Mouse (Mus musculus): ENCODE data around the gene S100a10. TPM values are rescaled to one million over a fixed set of nuclear protein-coding genes. Genes with fewer than 3 reads are reported as not detected.
A peak's percentile ranks its signal among the peaks of the same experiment; 100 is the strongest.

Gene S100a10
- polyA plus RNA-seq, 1 experiment, result 121 TPM

GRCm38 (mm10) chr3:93589629-93590028 lies 34.7 kb downstream of the S100a10 start:
- H3K27ac ChIP-seq (ENCODE audit: control insufficient read depth, insufficient read depth, low read length), result no peak overlapping the region
- TF ChIP-seq POLR2A (IDR thresholded peaks at IDR 0.05; ENCODE audit: control insufficient read depth, extremely low read depth, insufficient read depth, low read length, poor library complexity) (no peak), CTCF (IDR thresholded peaks at IDR 0.05; ENCODE audit: borderline replicate concordance, control insufficient read depth, extremely low read depth, insufficient read depth, low read length, poor library complexity) (no peak)
- 95% methylated on average over 5 of the region's 5 CpGs for WGBS

GRCm38 (mm10) chr3:93590256-93590655 lies 35.4 kb downstream of the S100a10 start:
- Histone ChIP-seq H3K36me3 (ENCODE audit: control insufficient read depth, insufficient read depth, low read length) (no peaks in the 10 kb centered on the region), H3K4me1 (replicated peaks; ENCODE audit: control insufficient read depth, insufficient read depth, low read length) (no peaks in the 10 kb centered on the region), H3K4me3 (ENCODE audit: control insufficient read depth, insufficient read depth, low read length) (no peak overlapping the region), H3K27ac (ENCODE audit: control insufficient read depth, insufficient read depth, low read length) (no peak overlapping the region), H3K27me3 (ENCODE audit: control insufficient read depth, insufficient read depth, low read length) (no peaks in the 10 kb centered on the region)
- no peak for DNase-seq
- WGBS, result 87% methylated on average over 1 of the region's 1 CpGs
- no peak for TF ChIP-seq CTCF (IDR thresholded peaks at IDR 0.05; ENCODE audit: borderline replicate concordance, control insufficient read depth, extremely low read depth, insufficient read depth, low read length, poor library complexity)
- no peak for TF ChIP-seq POLR2A (IDR thresholded peaks at IDR 0.05; ENCODE audit: control insufficient read depth, extremely low read depth, insufficient read depth, low read length, poor library complexity)

More at GRCm38 (mm10) chr3:93589629-93590028, 34.7 kb downstream of the S100a10 start:
- Histone ChIP-seq H3K4me3 (ENCODE audit: control insufficient read depth, insufficient read depth, low read length) (no peak overlapping the region), H3K4me1 (replicated peaks; ENCODE audit: control insufficient read depth, insufficient read depth, low read length) (no peaks in the 10 kb centered on the region), H3K36me3 (ENCODE audit: control insufficient read depth, insufficient read depth, low read length) (no peaks in the 10 kb centered on the region), H3K27me3 (ENCODE audit: control insufficient read depth, insufficient read depth, low read length) (no peaks in the 10 kb centered on the region)
- no peak for DNase-seq

GRCm38 (mm10) chr3:93592100-93592499 lies 37.2 kb downstream of the S100a10 start:
- no peak for DNase-seq
- Histone ChIP-seq H3K4me3 (ENCODE audit: control insufficient read depth, insufficient read depth, low read length) (no peak overlapping the region), H3K4me1 (replicated peaks; ENCODE audit: control insufficient read depth, insufficient read depth, low read length) (no peaks in the 10 kb centered on the region), H3K27ac (ENCODE audit: control insufficient read depth, insufficient read depth, low read length) (no peak overlapping the region), H3K27me3 (ENCODE audit: control insufficient read depth, insufficient read depth, low read length) (no peaks in the 10 kb centered on the region), H3K36me3 (ENCODE audit: control insufficient read depth, insufficient read depth, low read length) (no peaks in the 10 kb centered on the region)
- WGBS, result 100% methylated on average over 2 of the region's 2 CpGs
- TF ChIP-seq CTCF (IDR thresholded peaks at IDR 0.05; ENCODE audit: borderline replicate concordance, control insufficient read depth, extremely low read depth, insufficient read depth, low read length, poor library complexity), result no peak
- no peak for TF ChIP-seq POLR2A (IDR thresholded peaks at IDR 0.05; ENCODE audit: control insufficient read depth, extremely low read depth, insufficient read depth, low read length, poor library complexity)

- WGBS, result 94% methylated on average over 4 of the region's 4 CpGs
- no peak overlapping the region for H3K27ac ChIP-seq (ENCODE audit: control insufficient read depth, insufficient read depth, low read length)
- H3K27me3 ChIP-seq (ENCODE audit: control insufficient read depth, insufficient read depth, low read length), result no peaks in the 10 kb centered on the region
- no peaks in the 10 kb centered on the region for H3K4me1 ChIP-seq (replicated peaks; ENCODE audit: control insufficient read depth, insufficient read depth, low read length)
- no peak for TF ChIP-seq CTCF (IDR thresholded peaks at IDR 0.05; ENCODE audit: borderline replicate concordance, control insufficient read depth, extremely low read depth, insufficient read depth, low read length, poor library complexity)
- no peak for TF ChIP-seq POLR2A (IDR thresholded peaks at IDR 0.05; ENCODE audit: control insufficient read depth, extremely low read depth, insufficient read depth, low read length, poor library complexity)
- no peaks in the 10 kb centered on the region for H3K36me3 ChIP-seq (ENCODE audit: control insufficient read depth, insufficient read depth, low read length)
- H3K4me3 ChIP-seq (ENCODE audit: control insufficient read depth, insufficient read depth, low read length), result no peak overlapping the region
- DNase-seq, result no peak
These were observed 38.1 kb downstream of the S100a10 start for GRCm38 (mm10) chr3:93592976-93593375.

- H3K27ac ChIP-seq (ENCODE audit: control insufficient read depth, insufficient read depth, low read length), result no peak overlapping the region
These were observed 38.6 kb downstream of the S100a10 start for GRCm38 (mm10) chr3:93593512-93593911.

GRCm38 (mm10) chr3:93596632-93597031 lies 41.8 kb downstream of the S100a10 start:
- no peaks in the 10 kb centered on the region for H3K27me3 ChIP-seq (ENCODE audit: control insufficient read depth, insufficient read depth, low read length)
- no peak for TF ChIP-seq CTCF (IDR thresholded peaks at IDR 0.05; ENCODE audit: borderline replicate concordance, control insufficient read depth, extremely low read depth, insufficient read depth, low read length, poor library complexity)
- no peak for TF ChIP-seq POLR2A (IDR thresholded peaks at IDR 0.05; ENCODE audit: control insufficient read depth, extremely low read depth, insufficient read depth, low read length, poor library complexity)
- no peaks in the 10 kb centered on the region for H3K4me1 ChIP-seq (replicated peaks; ENCODE audit: control insufficient read depth, insufficient read depth, low read length)
- H3K36me3 ChIP-seq (ENCODE audit: control insufficient read depth, insufficient read depth, low read length), result no peaks in the 10 kb centered on the region
- WGBS, result 98% methylated on average over 1 of the region's 1 CpGs
- no peak overlapping the region for H3K27ac ChIP-seq (ENCODE audit: control insufficient read depth, insufficient read depth, low read length)
- H3K4me3 ChIP-seq (ENCODE audit: control insufficient read depth, insufficient read depth, low read length), result no peak overlapping the region
- DNase-seq, result no peak

More at GRCm38 (mm10) chr3:93593512-93593911, 38.6 kb downstream of the S100a10 start:
- TF ChIP-seq CTCF (IDR thresholded peaks at IDR 0.05; ENCODE audit: borderline replicate concordance, control insufficient read depth, extremely low read depth, insufficient read depth, low read length, poor library complexity), result peak; percentile 38; the same call in 1 of the 2 replicates
- TF ChIP-seq POLR2A (IDR thresholded peaks at IDR 0.05; ENCODE audit: control insufficient read depth, extremely low read depth, insufficient read depth, low read length, poor library complexity), result no peak
- WGBS, result 93% methylated on average over 1 of the region's 1 CpGs
- H3K27me3 ChIP-seq (ENCODE audit: control insufficient read depth, insufficient read depth, low read length), result no peaks in the 10 kb centered on the region
- no peaks in the 10 kb centered on the region for H3K36me3 ChIP-seq (ENCODE audit: control insufficient read depth, insufficient read depth, low read length)
- no peaks in the 10 kb centered on the region for H3K4me1 ChIP-seq (replicated peaks; ENCODE audit: control insufficient read depth, insufficient read depth, low read length)
- no peak overlapping the region for H3K4me3 ChIP-seq (ENCODE audit: control insufficient read depth, insufficient read depth, low read length)
- DNase-seq, result peak; percentile 50

Measured in thymus, adult 2 months (tissue).